Mouse (Mus musculus) 3T3-L1 (cell line): ENCODE measurements around the gene Sin3b.

Source experiments
- DNase-seq: peaks from one replicate; pipeline ENCODE4 v3.0.0-alpha.2; 2015; ENCODE audit warnings: low read depth, low spot score

The Sin3b gene

DNA sequence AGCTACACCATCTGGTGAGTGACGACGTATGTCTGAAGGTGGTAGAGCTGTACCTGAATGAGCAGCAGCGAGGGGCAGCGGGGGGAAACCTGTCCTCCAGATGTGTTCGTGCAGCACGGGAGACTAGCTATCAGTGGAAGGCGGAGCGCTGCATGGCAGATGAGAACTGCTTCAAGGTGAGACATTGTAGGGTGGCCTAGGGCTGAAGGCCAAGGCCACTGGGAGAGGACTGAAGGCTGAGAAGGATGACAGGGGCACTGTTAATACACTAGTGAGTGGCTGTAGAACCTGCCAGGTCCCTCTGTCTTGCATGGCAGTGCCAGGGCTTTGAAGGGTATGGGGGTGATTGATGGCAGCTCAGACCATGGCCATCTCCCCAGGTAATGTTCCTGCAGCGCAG lies 30.1 kb downstream of the Sin3b start:
- no peak for DNase-seq

GRCm38 (mm10) chr8:72753781-72754180 lies 30.7 kb downstream of the Sin3b start:
- DNase-seq = no peak

GRCm38 (mm10) chr8:72756031-72756430 lies 32.9 kb downstream of the Sin3b start:
- no peak for DNase-seq

GRCm38 (mm10) chr8:72756771-72757390 lies 33.8 kb downstream of the Sin3b start:
- DNase-seq = no peak

DNA sequence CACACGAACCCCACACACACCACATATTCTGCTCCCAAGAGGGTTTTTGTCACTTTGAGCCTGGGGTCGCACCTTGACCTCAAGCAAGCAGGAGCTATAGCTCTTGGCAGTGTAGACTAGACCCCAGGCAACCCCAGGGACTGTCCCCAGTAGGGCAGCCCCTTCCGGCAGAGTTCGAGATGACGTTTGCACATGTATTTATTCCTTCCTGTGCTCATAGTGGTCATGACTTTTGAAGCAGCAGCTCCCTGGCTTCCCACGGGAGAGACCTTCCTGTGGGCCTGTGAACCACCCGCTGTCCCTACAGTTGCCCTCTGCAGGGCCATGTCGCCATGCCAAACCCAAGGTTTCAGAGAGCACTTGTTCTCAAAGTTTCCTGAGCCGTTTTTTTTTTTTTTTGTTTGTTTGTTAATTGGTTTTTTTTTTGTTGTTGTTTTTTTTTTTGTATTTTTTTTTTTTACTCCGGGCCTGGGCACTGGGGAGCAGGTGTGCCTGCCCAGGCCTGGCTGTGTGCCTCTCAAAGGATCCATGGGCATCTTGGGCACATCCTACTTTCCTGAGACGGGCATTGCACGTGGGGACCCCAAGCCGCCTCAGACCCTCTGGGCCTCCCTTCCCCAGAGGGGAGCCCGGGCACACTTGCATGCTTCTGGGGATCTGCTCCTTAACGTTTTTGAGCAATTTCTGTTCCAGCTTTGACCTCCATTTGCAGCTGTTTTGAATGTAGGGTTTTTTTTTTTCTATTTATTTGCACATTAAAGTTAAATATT lies 34.5 kb downstream of the Sin3b start:
- no peak for DNase-seq

GRCm38 (mm10) chr8:72758310-72758709 lies 35.2 kb downstream of the Sin3b start:
- peak; percentile 31 for DNase-seq

DNA sequence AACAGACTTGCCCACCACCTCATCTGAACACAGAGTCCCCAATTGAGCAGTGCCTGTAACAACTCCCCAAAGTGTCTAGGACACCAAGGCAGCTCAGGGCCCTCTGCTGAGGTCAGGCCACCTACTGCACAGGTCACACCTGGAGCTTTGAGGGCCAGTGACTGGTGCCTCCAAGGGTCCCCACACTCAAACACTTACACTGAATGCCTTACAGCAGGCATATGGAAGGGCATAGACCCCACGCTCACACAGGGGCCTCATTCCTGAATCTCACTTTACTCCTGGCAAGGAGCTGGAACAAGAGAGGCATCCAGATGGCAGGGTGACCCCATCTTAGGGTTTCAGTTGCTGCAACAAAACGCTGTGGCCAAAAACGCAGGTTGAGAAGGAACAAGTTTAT lies 37.1 kb downstream of the Sin3b start:
- DNase-seq = no peak

DNA sequence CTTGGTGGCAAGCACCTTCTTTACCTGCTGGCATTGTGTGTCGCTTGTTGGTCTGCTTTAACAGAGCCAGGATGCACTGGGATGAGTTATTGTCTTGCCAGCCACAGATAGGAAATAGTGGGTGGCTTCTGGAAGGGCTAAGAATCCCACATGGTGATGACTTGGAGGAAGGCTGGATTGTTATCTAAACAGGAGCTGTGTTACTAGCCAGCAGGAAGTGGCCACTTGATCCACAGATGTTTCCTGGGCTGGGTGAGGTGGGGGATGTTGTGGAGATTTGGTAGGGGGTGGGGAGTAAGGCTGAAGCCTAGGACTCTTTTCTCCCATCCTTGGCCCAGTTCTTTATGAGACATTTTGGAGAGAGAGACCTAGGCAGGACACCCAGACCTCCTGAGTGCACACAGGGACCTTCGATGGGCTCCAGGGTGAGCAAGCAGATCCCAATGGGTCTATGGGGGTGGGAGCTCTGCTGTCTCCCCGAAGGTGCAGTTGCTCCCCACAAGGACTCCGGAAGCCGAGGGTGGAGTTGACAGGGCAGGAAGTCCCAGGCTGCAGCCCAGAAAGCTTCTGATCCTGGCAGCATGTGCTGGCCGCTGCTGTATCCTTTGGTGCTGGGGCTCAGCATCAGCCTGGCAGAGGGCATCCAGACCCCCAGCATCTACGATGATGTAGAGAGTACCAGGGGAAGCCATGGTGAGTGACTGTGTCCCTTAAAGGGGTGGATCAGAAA lies 38.4 kb downstream of the Sin3b start, which contains the start of gene F2rl3:
TSS of gene F2rl3 (plus strand) at position 559 of the 730 bp plus-strand sequence.
- no peak for DNase-seq

- no peak for DNase-seq
Measured at GRCm38 (mm10) chr8:72762306-72762705, 39.2 kb downstream of the Sin3b start.

DNA sequence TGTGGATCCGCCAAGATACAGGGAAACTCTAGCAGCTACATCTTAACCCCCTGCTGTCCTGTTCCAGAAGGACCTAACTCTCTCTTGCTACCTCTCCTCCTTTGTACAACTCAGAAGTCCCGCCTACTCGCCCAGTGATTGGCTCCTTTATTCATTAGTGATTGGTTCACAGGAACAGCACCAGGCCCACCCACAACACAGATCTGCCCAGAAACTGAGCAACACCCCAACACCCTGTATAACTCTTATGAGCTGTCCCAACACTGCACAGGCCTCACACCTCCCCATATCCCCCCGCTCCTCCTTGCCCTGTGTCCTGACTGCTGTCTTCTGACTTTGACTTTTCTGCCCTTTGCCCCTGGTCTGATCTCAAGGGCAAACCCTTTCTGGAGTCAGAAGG lies 42.6 kb downstream of the Sin3b start:
- no peak for DNase-seq

DNA sequence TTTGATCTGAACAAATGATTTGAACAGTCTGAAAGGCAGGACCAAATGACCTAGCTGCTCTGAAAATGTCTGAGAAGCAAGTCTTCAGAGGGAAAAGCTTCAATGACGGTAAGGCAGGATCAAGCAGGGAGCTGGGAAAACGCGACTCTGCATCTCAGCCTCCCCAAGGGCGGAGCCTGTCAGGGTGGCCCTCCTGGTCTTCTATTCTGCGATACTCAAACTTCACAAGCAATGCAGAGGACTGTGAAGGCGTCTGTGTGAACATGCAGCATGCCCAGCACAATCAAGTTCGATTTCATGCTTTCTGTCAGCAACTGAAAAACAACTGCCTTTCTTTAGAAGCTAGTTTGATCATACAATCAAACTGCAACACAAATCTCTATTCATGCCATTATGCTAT lies 43.7 kb downstream of the Sin3b start:
- no peak for DNase-seq

GRCm38 (mm10) chr8:72777797-72778196 lies 54.7 kb downstream of the Sin3b start:
- peak; percentile 60 for DNase-seq

- DNase-seq = no peak
Measured at GRCm38 (mm10) chr8:72780644-72781043, 57.6 kb downstream of the Sin3b start.

DNA sequence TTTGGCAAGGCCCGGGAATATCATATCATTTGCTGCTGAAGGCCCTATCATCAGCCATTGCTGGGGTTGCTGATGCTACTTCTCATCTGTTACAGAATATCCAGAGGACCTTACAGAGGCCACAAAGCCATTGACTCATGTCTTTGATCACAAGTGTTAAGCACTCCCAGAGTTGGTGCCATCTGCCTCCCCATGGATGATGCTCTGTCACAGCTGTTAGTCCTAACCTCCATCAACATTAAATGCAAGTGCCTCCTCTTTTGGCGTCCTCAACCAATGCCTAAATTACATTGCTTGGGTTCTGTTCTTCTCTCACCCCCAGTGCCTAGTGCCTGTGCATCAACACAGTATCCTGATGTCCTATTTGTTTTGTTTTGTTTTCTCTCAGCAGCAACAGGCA lies 78.5 kb downstream of the Sin3b start:
- DNase-seq = no peak
